Mouse (Mus musculus) MEL (cell line): Measurements from ENCODE around the gene 6330409D20Rik. TPM values are rescaled to one million over a fixed set of nuclear protein-coding genes. Genes with fewer than 3 reads are reported as not detected.

ENCODE experiments used
- DNase-seq: peaks from one replicate; pipeline ENCODE4 v3.0.0; 2011; ENCODE audit warnings: low read depth, low spot score
- H3K27ac ChIP-seq: 2 replicates; pipeline ENCODE4 v1.5.1; 2012; ENCODE audit warnings: low read depth, mild to moderate bottlenecking, control low read depth, low read length, moderate library complexity; ENCODE audit not compliant: control insufficient read depth
- H3K27me3 ChIP-seq, 2 experiments: fragments of 150-350 bp in 1 of 2; sonication (generic) in 1 of 2; 2 replicates each; pipeline ENCODE4 v1.6.1; 2012; ENCODE audit warnings: low read length in 2 of 2, mild to moderate bottlenecking in 2 of 2, improper control_type of control experiment in 1 of 2, moderate library complexity in 1 of 2; ENCODE audit not compliant: insufficient read depth in 2 of 2, control insufficient read depth in 1 of 2
- H3K36me3 ChIP-seq, 2 experiments: 2 replicates each; pipeline ENCODE4 v1.6.1; 2012 to 2014; ENCODE audit warnings: low read length in 2 of 2, improper control_type of control experiment in 1 of 2, inconsistent platforms in 1 of 2, mild to moderate bottlenecking in 1 of 2; ENCODE audit not compliant: insufficient read depth in 2 of 2, control insufficient read depth in 1 of 2
- H3K4me1 ChIP-seq, 2 experiments: fragments of 150-350 bp in 1 of 2; sonication (generic) in 1 of 2; 2 replicates each; pipeline ENCODE4 v1.6.1; 2012; ENCODE audit warnings: low read length in 2 of 2, improper control_type of control experiment in 1 of 2, mild to moderate bottlenecking in 1 of 2; ENCODE audit not compliant: insufficient read depth in 2 of 2, control insufficient read depth in 1 of 2
- H3K4me3 ChIP-seq, 2 experiments: fragments of 150-350 bp in 1 of 2; sonication (generic) in 1 of 2; 2 replicates each; pipeline ENCODE4 v1.5.1; 2012; ENCODE audit warnings: low read depth in 2 of 2, low read length in 2 of 2, mild to moderate bottlenecking in 2 of 2, moderate library complexity in 2 of 2, control low read depth in 1 of 2, improper control_type of control experiment in 1 of 2; ENCODE audit not compliant: control insufficient read depth in 1 of 2, insufficient read depth in 1 of 2
- H3K79me2 ChIP-seq: 2 replicates; pipeline ENCODE4 v1.6.1; 2012; ENCODE audit warnings: mild to moderate bottlenecking, low read length, moderate library complexity; ENCODE audit not compliant: control insufficient read depth, poor library complexity, insufficient read depth
- H3K9ac ChIP-seq: 2 replicates; pipeline ENCODE4 v1.6.1; 2012; ENCODE audit warnings: low read depth, mild to moderate bottlenecking, control low read depth, low read length, moderate library complexity; ENCODE audit not compliant: control insufficient read depth, poor library complexity, severe bottlenecking
- H3K9me3 ChIP-seq: fragments of 150-350 bp; sonication (generic); replicated peaks from 2 replicates; pipeline ENCODE4 v1.6.1; 2012; ENCODE audit warnings: mild to moderate bottlenecking, low read length, improper control_type of control experiment, moderate library complexity; ENCODE audit not compliant: insufficient read depth
- CHD2 ChIP-seq: IDR thresholded peaks from 2 replicates; pipeline ENCODE4 v1.6.1; 2011; ENCODE audit warnings: low read length, improper control_type of control experiment
- CTCF ChIP-seq, 3 experiments: IDR thresholded peaks in 2 of 3; conservative IDR thresholded peaks in 1 of 3; 2 replicates each; pipeline ENCODE4 v1.5.1; 2011 to 2012; ENCODE audit warnings: low read length in 3 of 3, low read depth in 2 of 3, mild to moderate bottlenecking in 2 of 3, improper control_type of control experiment in 1 of 3, inconsistent platforms in 1 of 3, mixed read lengths in 1 of 3, moderate library complexity in 1 of 3; ENCODE audit not compliant: control insufficient read depth in 1 of 3, insufficient read depth in 1 of 3, poor library complexity in 1 of 3, severe bottlenecking in 1 of 3
- EP300 ChIP-seq, 2 experiments: IDR thresholded peaks; 2 replicates each; pipeline ENCODE4 v1.6.1; 2011; ENCODE audit warnings: improper control_type of control experiment in 2 of 2, low read length in 2 of 2, low read depth in 1 of 2, mild to moderate bottlenecking in 1 of 2
- GATA1 ChIP-seq: IDR thresholded peaks from 2 replicates; pipeline ENCODE4 v1.6.1; 2011; ENCODE audit warnings: low read depth, low read length, improper control_type of control experiment
- JUND ChIP-seq: IDR thresholded peaks from 2 replicates; pipeline ENCODE4 v1.6.1; 2011; ENCODE audit warnings: low read depth, mild to moderate bottlenecking, improper control_type of control experiment, low read length
- KAT2A ChIP-seq: conservative IDR thresholded peaks from 2 replicates; pipeline ENCODE4 v1.6.1; 2012; ENCODE audit warnings: low read depth, low read length, improper control_type of control experiment, inconsistent platforms
- MAX ChIP-seq: IDR thresholded peaks from 2 replicates; pipeline ENCODE4 v1.6.1; 2011; ENCODE audit warnings: low read length, improper control_type of control experiment
- NELFE ChIP-seq: IDR thresholded peaks from 2 replicates; pipeline ENCODE4 v1.6.1; 2011; ENCODE audit warnings: low read depth, low read length, improper control_type of control experiment
- POLR2A ChIP-seq, 2 experiments: IDR thresholded peaks; 2 replicates each; pipeline ENCODE4 v1.6.1; 2011 to 2012; ENCODE audit warnings: low read length in 2 of 2, mild to moderate bottlenecking in 2 of 2, control low read depth in 1 of 2, improper control_type of control experiment in 1 of 2, low read depth in 1 of 2, moderate library complexity in 1 of 2; ENCODE audit not compliant: control insufficient read depth in 1 of 2, insufficient read depth in 1 of 2, poor library complexity in 1 of 2
- POLR2AphosphoS2 ChIP-seq: IDR thresholded peaks from 2 replicates; pipeline ENCODE4 v1.6.1; 2011; ENCODE audit warnings: low read length, improper control_type of control experiment
- SMC3 ChIP-seq: IDR thresholded peaks from 2 replicates; pipeline ENCODE4 v1.6.1; 2011; ENCODE audit warnings: low read depth, low read length, improper control_type of control experiment
- TBP ChIP-seq: IDR thresholded peaks from 2 replicates; pipeline ENCODE4 v1.8.0; 2011; ENCODE audit warnings: low read depth, low read length, improper control_type of control experiment
- USF1 ChIP-seq: IDR thresholded peaks from 2 replicates; pipeline ENCODE4 v1.6.1; 2014; ENCODE audit warnings: low read depth, mild to moderate bottlenecking, inconsistent platforms, low read length, improper control_type of control experiment, moderate library complexity
- ZC3H11A ChIP-seq: IDR thresholded peaks from 2 replicates; pipeline ENCODE4 v1.6.1; 2012; ENCODE audit warnings: low read depth, mild to moderate bottlenecking, inconsistent platforms, low read length, improper control_type of control experiment
- ZKSCAN1 ChIP-seq: IDR thresholded peaks from 2 replicates; pipeline ENCODE4 v1.6.1; 2012; ENCODE audit warnings: low read depth, mild to moderate bottlenecking, inconsistent platforms, low read length, improper control_type of control experiment, moderate library complexity
- ZNF384 ChIP-seq: IDR thresholded peaks from 2 replicates; pipeline ENCODE4 v1.6.1; 2012; ENCODE audit warnings: low read depth, mild to moderate bottlenecking, inconsistent platforms, low read length, improper control_type of control experiment
- polyA plus RNA-seq, 2 experiments: library from polyadenylated mRNA; stranded (reverse) in 1 of 2; unstranded in 1 of 2; fragments of >175 nt in 1 of 2; fragments of >200 nt in 1 of 2; gene quantifications; 2 replicates each; pipeline versions ENCODE4 v1.2.1 to v1.2.4; 2012; ENCODE audit warnings: low replicate concordance in 2 of 2, low read depth in 1 of 2; ENCODE audit not compliant: insufficient read length in 2 of 2, insufficient read depth in 1 of 2, missing spikeins in 1 of 2
- total RNA-seq: library from RNA; depleted of rRNA; stranded (reverse); fragments of 300-350 nt; gene quantifications from 2 replicates; pipeline ENCODE4 v1.2.3, GENCODE M21; 2012

6330409D20Rik gene
- total and polyA plus RNA-seq, 3 experiments = not detected

- H3K9ac ChIP-seq = no peak within 1 kb of the TSS
- no peak within 1 kb of the TSS for H3K27ac ChIP-seq
- no peaks in the 10 kb centered on the region for H3K4me1 ChIP-seq
- H3K27me3 ChIP-seq = no peaks in the 10 kb centered on the region
- no peak for TF ChIP-seq SMC3
- TF ChIP-seq, all 39 proteins: peak for 0
- H3K4me3 ChIP-seq = no peak within 1 kb of the TSS
- H3K36me3 ChIP-seq = peaks cover 2 to 9% of the 10 kb centered on the region in 2 experiments; a peak in 3 of 4 replicates
- H3K9me3 ChIP-seq = no peaks in the 10 kb centered on the region
- H3K79me2 ChIP-seq = peaks cover 6% of the 10 kb centered on the region
- no peak for DNase-seq
These were observed 36.8 kb downstream of the 6330409D20Rik start, which contains the start of gene Fpgs for GRCm38 (mm10) chr2:32704021-32704421. Gene Fpgs (minus strand): TSS chr2:32704145.

GRCm38 (mm10) chr2:32703046-32703445 lies 37.8 kb downstream of the 6330409D20Rik start:
- Histone ChIP-seq H3K4me3 (no peak overlapping the region), H3K4me1 (no peaks in the 10 kb centered on the region), H3K9me3 (no peaks in the 10 kb centered on the region), H3K27me3 (no peaks in the 10 kb centered on the region), H3K27ac (no peak overlapping the region), H3K79me2 (peaks cover 1% of the 10 kb centered on the region), H3K36me3 (peaks cover 0 to 9% of the 10 kb centered on the region in 2 experiments; a peak in 2 of 4 replicates), H3K9ac (no peak overlapping the region)
- TF ChIP-seq TBP (no peak), EP300 (IDR thresholded peaks at IDR 0.05; ENCODE audit: low read depth in 1 of 2, low read length in 2 of 2) (no peak), GATA1 (no peak), ZKSCAN1 (no peak), ZNF384 (no peak), KAT2A (no peak), NELFE (no peak), JUND (no peak), POLR2AphosphoS2 (no peak), ZC3H11A (no peak), CHD2 (no peak), MAX (no peak), CTCF (IDR thresholded peaks at IDR 0.05 in 2 of 3, conservative IDR thresholded peaks at IDR 0.05 in 1 of 3; ENCODE audit: control insufficient read depth in 1 of 3, insufficient read depth in 1 of 3, low read depth in 2 of 3, low read length in 3 of 3, poor library complexity in 1 of 3, severe bottlenecking in 1 of 3) (no peak), USF1 (no peak)
- no peak for DNase-seq

GRCm38 (mm10) chr2:32700966-32701743 lies 39.7 kb downstream of the 6330409D20Rik start:
- DNase-seq = no peak
- H3K27ac ChIP-seq = no peak overlapping the region
- H3K79me2 ChIP-seq = no peaks in the 10 kb centered on the region
- peaks cover 0 to 2% of the 10 kb centered on the region in 2 experiments; a peak in 1 of 4 replicates for H3K36me3 ChIP-seq
- H3K27me3 ChIP-seq = no peaks in the 10 kb centered on the region
- no peaks in the 10 kb centered on the region for H3K9me3 ChIP-seq
- no peak overlapping the region for H3K9ac ChIP-seq
- no peaks in the 10 kb centered on the region for H3K4me1 ChIP-seq
- no peak overlapping the region for H3K4me3 ChIP-seq
- TF ChIP-seq POLR2A (IDR thresholded peaks at IDR 0.05; ENCODE audit: control insufficient read depth in 1 of 2, insufficient read depth in 1 of 2, low read depth in 1 of 2, low read length in 2 of 2, poor library complexity in 1 of 2) = no peak
